Mouse (Mus musculus): ENCODE results near the gene Naa38. TPM values are rescaled to one million over a fixed set of nuclear protein-coding genes. Genes with fewer than 3 reads are reported as not detected.

The Naa38 gene
- polyA plus RNA-seq, 1 experiment from 2014 or later, result 150 TPM

GRCm38 (mm10) chr11:69416921-69417448 is 21.7 kb downstream of the Naa38 start:
- peak overlapping the region; percentile 88 for H3K4me2 ChIP-seq
- WGBS, result 8% methylated on average over 8 of the region's 8 CpGs
- H3K9ac ChIP-seq, result peak overlapping the region; percentile 80
- peak overlapping the region; percentile 64 for H3K4me3 ChIP-seq
- peak overlapping the region; percentile 97 for H3K27ac ChIP-seq (ENCODE audit: poor library complexity, severe bottlenecking)
- ATAC-seq (ENCODE audit: insufficient number of reproducible peaks, low FRiP score), result no peak
- H3K4me1 ChIP-seq (replicated peaks), result peaks cover 76% of the 10 kb centered on the region
- no peaks in the 10 kb centered on the region for H3K9me3 ChIP-seq (replicated peaks)
- H3K27me3 ChIP-seq (replicated peaks), result peaks cover 14% of the 10 kb centered on the region
- peaks cover 12% of the 10 kb centered on the region for H3K36me3 ChIP-seq

GRCm38 (mm10) chr11:69417449-69418384 is 22.4 kb downstream of the Naa38 start:
- Histone ChIP-seq H3K9ac (peak overlapping the region; percentile 80), H3K27ac (ENCODE audit: poor library complexity, severe bottlenecking) (peak overlapping the region; percentile 97)

GRCm38 (mm10) chr11:69418481-69419442 is 23.5 kb downstream of the Naa38 start:
- peak overlapping the region; percentile 97 for H3K27ac ChIP-seq (ENCODE audit: poor library complexity, severe bottlenecking)
- peaks cover 27% of the 10 kb centered on the region for H3K27me3 ChIP-seq (replicated peaks)
- no peaks in the 10 kb centered on the region for H3K9me3 ChIP-seq (replicated peaks)
- ATAC-seq (ENCODE audit: insufficient number of reproducible peaks, low FRiP score), result peak; percentile 86
- WGBS, result under 1% methylated on average over 41 of the region's 45 CpGs
- no peaks in the 10 kb centered on the region for H3K36me3 ChIP-seq
- peaks cover 58% of the 10 kb centered on the region for H3K4me1 ChIP-seq (replicated peaks)
- peak overlapping the region; percentile 80 for H3K9ac ChIP-seq
- H3K4me3 ChIP-seq, result peak overlapping the region; percentile 64
- peak overlapping the region; percentile 88 for H3K4me2 ChIP-seq

More at GRCm38 (mm10) chr11:69417449-69418384, 22.4 kb downstream of the Naa38 start:
- Histone ChIP-seq H3K4me3 (peak overlapping the region; percentile 64), H3K9me3 (replicated peaks) (no peaks in the 10 kb centered on the region), H3K27me3 (replicated peaks) (peaks cover 21% of the 10 kb centered on the region), H3K36me3 (peaks cover 8% of the 10 kb centered on the region), H3K4me2 (peak overlapping the region; percentile 88), H3K4me1 (replicated peaks) (peaks cover 68% of the 10 kb centered on the region)
- under 1% methylated on average over 39 of the region's 39 CpGs for WGBS
- peak; percentile 70 for ATAC-seq (ENCODE audit: insufficient number of reproducible peaks, low FRiP score)

GRCm38 (mm10) chr11:69419443-69419812 is 24.1 kb downstream of the Naa38 start:
- peak overlapping the region; percentile 58 for H3K9ac ChIP-seq
- H3K27ac ChIP-seq (ENCODE audit: poor library complexity, severe bottlenecking), result peak overlapping the region; percentile 84
- no peaks in the 10 kb centered on the region for H3K36me3 ChIP-seq
- no peaks in the 10 kb centered on the region for H3K9me3 ChIP-seq (replicated peaks)
- H3K4me2 ChIP-seq, result peak overlapping the region; percentile 88
- peak overlapping the region; percentile 64 for H3K4me3 ChIP-seq
- peaks cover 51% of the 10 kb centered on the region for H3K4me1 ChIP-seq (replicated peaks)
- under 1% methylated on average over 19 of the region's 19 CpGs for WGBS
- peaks cover 27% of the 10 kb centered on the region for H3K27me3 ChIP-seq (replicated peaks)
- ATAC-seq (ENCODE audit: insufficient number of reproducible peaks, low FRiP score), result no peak

- WGBS, result 1% methylated on average over 31 of the region's 31 CpGs
- ATAC-seq (ENCODE audit: insufficient number of reproducible peaks, low FRiP score), result no peak
- H3K4me1 ChIP-seq (replicated peaks), result peaks cover 46% of the 10 kb centered on the region
- H3K27me3 ChIP-seq (replicated peaks), result peaks cover 27% of the 10 kb centered on the region
- peak overlapping the region; percentile 88 for H3K4me2 ChIP-seq
- no peaks in the 10 kb centered on the region for H3K36me3 ChIP-seq
- peak overlapping the region; percentile 84; the same call in 1 of the 2 replicates for H3K27ac ChIP-seq (ENCODE audit: poor library complexity, severe bottlenecking)
- peak overlapping the region; percentile 64 for H3K4me3 ChIP-seq
- no peaks in the 10 kb centered on the region for H3K9me3 ChIP-seq (replicated peaks)
- H3K9ac ChIP-seq, result peak overlapping the region; percentile 58
Measured at GRCm38 (mm10) chr11:69419813-69420553, 24.7 kb downstream of the Naa38 start.

- peaks cover 27% of the 10 kb centered on the region for H3K27me3 ChIP-seq (replicated peaks)
- H3K9ac ChIP-seq, result peak overlapping the region; percentile 58
- H3K27ac ChIP-seq (ENCODE audit: poor library complexity, severe bottlenecking), result no peak overlapping the region
- H3K9me3 ChIP-seq (replicated peaks), result no peaks in the 10 kb centered on the region
- no peak for ATAC-seq (ENCODE audit: insufficient number of reproducible peaks, low FRiP score)
- peak overlapping the region; percentile 88 for H3K4me2 ChIP-seq
- WGBS, result 10% methylated on average over 10 of the region's 10 CpGs
- peaks cover 42% of the 10 kb centered on the region for H3K4me1 ChIP-seq (replicated peaks)
- H3K36me3 ChIP-seq, result no peaks in the 10 kb centered on the region
- H3K4me3 ChIP-seq, result peak overlapping the region; percentile 64
Measured at GRCm38 (mm10) chr11:69420554-69421000, 25.3 kb downstream of the Naa38 start.

- H3K4me3 ChIP-seq, result peak overlapping the region; percentile 64
- no peaks in the 10 kb centered on the region for H3K9me3 ChIP-seq (replicated peaks)
- H3K4me2 ChIP-seq, result peak overlapping the region; percentile 88
- peak overlapping the region; percentile 58 for H3K9ac ChIP-seq
- H3K27me3 ChIP-seq (replicated peaks), result peaks cover 27% of the 10 kb centered on the region
- WGBS, result 19% methylated on average over 25 of the region's 25 CpGs
- ATAC-seq (ENCODE audit: insufficient number of reproducible peaks, low FRiP score), result no peak
- no peaks in the 10 kb centered on the region for H3K36me3 ChIP-seq
- peaks cover 42% of the 10 kb centered on the region for H3K4me1 ChIP-seq (replicated peaks)
- H3K27ac ChIP-seq (ENCODE audit: poor library complexity, severe bottlenecking), result no peak overlapping the region
Measured at GRCm38 (mm10) chr11:69421131-69421977, 26.1 kb downstream of the Naa38 start.

- H3K4me1 ChIP-seq (replicated peaks), result peaks cover 33% of the 10 kb centered on the region
- no peak overlapping the region for H3K4me2 ChIP-seq
- no peak overlapping the region for H3K4me3 ChIP-seq
- no peaks in the 10 kb centered on the region for H3K9me3 ChIP-seq (replicated peaks)
- ATAC-seq (ENCODE audit: insufficient number of reproducible peaks, low FRiP score), result no peak
- H3K9ac ChIP-seq, result no peak overlapping the region
- no peak overlapping the region for H3K27ac ChIP-seq (ENCODE audit: poor library complexity, severe bottlenecking)
- WGBS, result 85% methylated on average over 10 of the region's 10 CpGs
- H3K27me3 ChIP-seq (replicated peaks), result peaks cover 27% of the 10 kb centered on the region
- H3K36me3 ChIP-seq, result no peaks in the 10 kb centered on the region
Measured at GRCm38 (mm10) chr11:69422842-69423241, 27.6 kb downstream of the Naa38 start.

- ATAC-seq (ENCODE audit: insufficient number of reproducible peaks, low FRiP score), result no peak
- no peaks in the 10 kb centered on the region for H3K36me3 ChIP-seq
- H3K9me3 ChIP-seq (replicated peaks), result no peaks in the 10 kb centered on the region
- no peak overlapping the region for H3K4me2 ChIP-seq
- peaks cover 27% of the 10 kb centered on the region for H3K4me1 ChIP-seq (replicated peaks)
- WGBS, result 49% methylated on average over 6 of the region's 6 CpGs
- no peak overlapping the region for H3K9ac ChIP-seq
- H3K4me3 ChIP-seq, result no peak overlapping the region
- H3K27me3 ChIP-seq (replicated peaks), result peaks cover 27% of the 10 kb centered on the region
- H3K27ac ChIP-seq (ENCODE audit: poor library complexity, severe bottlenecking), result no peak overlapping the region
Measured at GRCm38 (mm10) chr11:69423885-69424284, 28.6 kb downstream of the Naa38 start.

Measured in heart, embryonic 12.5 days (tissue).